Mouse (Mus musculus) lung, postnatal 0 days (tissue): ENCODE results near the gene Mrpl35.

ENCODE experiments used
- CTCF ChIP-seq: IDR thresholded peaks from 2 replicates; pipeline ENCODE4 v1.5.1; 2016; ENCODE audit warnings: antibody characterized with exemption, mild to moderate bottlenecking
- EP300 ChIP-seq: IDR thresholded peaks from 2 replicates; pipeline ENCODE4 v1.6.1; 2016; ENCODE audit warnings: antibody characterized with exemption, mild to moderate bottlenecking, control low read depth

DNA sequence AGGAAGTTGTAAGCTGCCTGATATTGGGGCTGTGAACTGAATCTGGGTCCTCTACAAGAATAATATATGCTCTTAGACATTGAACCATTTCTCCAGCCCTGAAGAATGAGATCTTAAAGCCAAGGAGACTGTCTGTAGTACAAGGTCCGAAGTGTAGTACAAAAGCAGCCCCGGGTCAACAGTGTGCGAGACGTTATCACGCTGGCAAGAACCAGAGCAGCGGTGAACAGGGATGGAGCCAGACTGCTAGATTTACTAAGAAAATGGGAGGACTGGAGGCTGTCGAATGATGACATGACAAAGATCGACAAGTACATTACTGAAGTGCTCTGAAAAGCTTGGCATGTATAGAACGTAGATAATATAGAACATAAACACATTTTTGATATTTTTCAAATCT, 3.0 kb upstream of the Mrpl35 start:
- TF ChIP-seq CTCF, result no peak
- TF ChIP-seq EP300, result no peak
